Mouse (Mus musculus): Measurements from ENCODE around the gene Auts2.

GRCm38 (mm10) chr5:131944761-131945160, 598.4 kb downstream of the Auts2 start:
- TF ChIP-seq CTCF (IDR thresholded peaks at IDR 0.05) = no peak
- TF ChIP-seq EP300 (IDR thresholded peaks at IDR 0.05; ENCODE audit: insufficient read depth, low read depth, low read length) = no peak

Measured in heart, adult 2 months (tissue).